Mouse (Mus musculus) stomach, postnatal 0 days (tissue): ENCODE data around the gene Snf8.

ENCODE experiments used
- CTCF ChIP-seq: IDR thresholded peaks from 2 replicates; pipeline ENCODE4 v1.5.1; 2016; ENCODE audit warnings: antibody characterized with exemption, low read depth, mild to moderate bottlenecking, moderate library complexity
- EP300 ChIP-seq: optimal IDR thresholded peaks from 2 replicates; pipeline ENCODE3; 2016; ENCODE audit warnings: antibody characterized with exemption

GRCm38 (mm10) chr11:96044803-96045567 is 10.3 kb downstream of the Snf8 start:
- no peak for TF ChIP-seq CTCF
- no peak for TF ChIP-seq EP300
